Mouse (Mus musculus): ENCODE results near the gene Ednrb.
"Not testable (repeated sequence)": the region's sequence is repeated elsewhere in the genome, so short reads cannot be mapped to it uniquely, and the experiment has no call there.

Ednrb gene

GRCm38 (mm10) chr14:103823501-103823900, 20.7 kb downstream of the Ednrb start:
- in situ Hi-C loops (cut with MseI, MboI), result no loop called here

DNA sequence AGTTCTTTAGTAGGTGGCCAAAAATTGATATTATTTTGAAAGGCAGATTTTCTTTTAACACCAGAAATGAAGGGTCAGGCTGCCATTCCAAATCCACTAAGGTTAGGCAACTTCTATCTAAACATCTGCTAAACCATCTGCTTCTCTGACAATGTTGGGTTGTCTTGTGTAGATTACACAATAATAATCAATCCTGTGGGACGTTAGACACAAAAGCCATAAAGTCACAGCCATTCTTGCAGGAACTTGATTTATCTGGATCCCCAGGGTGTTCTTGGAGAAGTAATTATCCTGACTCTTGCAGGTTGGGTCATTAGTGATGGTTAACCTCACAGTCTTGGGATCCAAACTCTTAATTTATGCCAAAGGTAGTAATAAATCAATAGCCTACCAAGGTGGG, 21.6 kb downstream of the Ednrb start:
- in situ Hi-C loops (cut with MseI, MboI), result no loop called here

DNA sequence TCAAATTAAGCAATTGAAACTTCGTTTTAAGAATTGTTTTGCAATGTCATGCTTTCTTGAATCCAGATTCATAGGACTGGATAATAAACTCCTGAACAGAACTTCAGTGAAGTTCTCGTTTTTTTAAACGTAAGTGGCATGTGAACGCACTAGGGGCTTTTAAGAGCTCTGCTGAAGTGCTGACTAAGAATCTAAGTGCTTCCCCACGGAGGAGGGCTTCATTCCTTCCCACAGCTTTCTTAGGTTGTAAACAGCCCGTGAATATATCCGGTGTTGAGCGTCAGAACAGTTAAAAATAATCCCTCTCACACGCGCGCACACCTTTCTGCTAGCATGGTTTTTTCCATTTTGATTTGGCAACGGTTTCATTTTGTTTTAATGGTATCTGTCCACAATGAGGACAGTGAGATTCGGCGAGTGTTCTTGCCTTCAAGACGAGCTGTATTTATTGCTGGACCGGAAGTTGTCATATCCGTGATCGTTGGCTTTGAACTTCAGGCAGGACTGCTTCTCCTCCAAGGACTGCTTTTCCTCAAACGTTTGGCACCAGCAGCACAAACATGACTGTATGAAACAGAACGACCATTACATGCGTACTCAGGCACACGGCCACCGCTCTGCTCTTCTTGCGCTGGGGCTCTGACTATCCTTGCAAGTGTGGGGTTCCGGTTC, 27.4 kb downstream of the Ednrb start:
- in situ Hi-C loops (cut with MseI, MboI), result no loop called here

- in situ Hi-C loops (cut with MseI, MboI), result no loop called here
Measured at GRCm38 (mm10) chr14:103815542-103815941, 28.7 kb downstream of the Ednrb start.

- in situ Hi-C loops (cut with MseI, MboI), result no loop called here
Measured at GRCm38 (mm10) chr14:103814015-103814691, 30.0 kb downstream of the Ednrb start.

DNA sequence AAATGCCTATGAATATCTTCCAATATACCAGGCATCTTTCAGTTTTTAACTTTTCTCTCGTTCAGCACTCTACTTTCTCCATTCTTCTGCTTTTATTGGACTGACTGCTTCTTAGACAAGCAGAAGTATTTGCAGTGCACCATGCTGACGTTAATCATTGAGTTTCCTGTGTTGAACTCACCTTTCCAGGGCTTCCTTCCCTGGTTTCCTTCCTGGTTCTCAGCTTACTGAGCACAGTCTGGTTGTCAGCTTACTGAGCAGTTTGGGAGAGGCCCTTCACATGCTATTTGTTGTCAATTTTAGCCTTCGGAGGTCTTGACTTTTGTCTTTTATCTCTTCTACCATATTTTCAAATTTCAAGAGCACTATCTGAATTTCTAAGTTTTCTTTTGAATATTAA, 31.0 kb downstream of the Ednrb start:
- in situ Hi-C loops (cut with MseI, MboI), result no loop called here

DNA sequence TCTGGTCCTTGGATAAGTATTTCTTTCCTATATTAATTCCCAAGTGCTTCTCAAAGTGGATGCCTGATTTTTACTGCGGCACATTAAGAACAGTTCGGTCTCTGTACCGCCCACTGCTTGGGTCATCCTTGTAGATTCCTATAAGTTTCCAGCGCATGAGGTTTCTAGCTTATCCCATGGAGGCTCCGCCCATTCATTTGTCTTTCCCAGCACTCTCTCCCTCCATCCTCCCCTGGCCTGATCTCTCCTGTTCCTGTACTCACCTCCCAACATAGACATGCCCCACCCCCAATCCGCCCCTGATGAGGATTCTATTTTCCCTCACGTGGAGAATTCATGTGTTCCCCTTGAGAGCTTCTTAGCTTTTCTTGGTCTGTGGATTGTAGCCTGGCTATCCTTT, 32.9 kb downstream of the Ednrb start:
- in situ Hi-C loops (cut with MseI, MboI), result no loop called here

- in situ Hi-C loops (cut with MseI, MboI), result no loop called here
Measured at GRCm38 (mm10) chr14:103803907-103804659, 40.1 kb downstream of the Ednrb start.

DNA sequence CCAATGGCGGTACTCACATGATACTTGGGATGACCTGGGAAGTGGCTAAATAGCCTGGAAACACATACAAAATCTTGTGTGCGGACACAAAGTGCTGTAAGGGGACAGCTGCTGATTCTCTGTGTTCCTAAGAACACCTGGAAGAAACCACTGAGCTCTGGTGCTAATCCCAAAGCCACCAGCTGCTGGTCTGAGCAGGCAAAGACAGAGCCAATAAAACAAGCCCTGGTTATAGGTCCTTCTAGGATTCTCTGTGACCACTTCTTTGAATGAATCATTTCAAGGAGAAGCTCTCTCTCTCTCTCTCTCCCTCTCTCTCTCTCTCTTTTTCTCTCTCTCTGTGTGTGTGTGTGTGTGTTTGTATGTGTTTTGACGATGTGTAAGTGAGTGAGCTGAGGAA, 47.1 kb downstream of the Ednrb start:
- in situ Hi-C loops (cut with MseI, MboI), result no loop called here

DNA sequence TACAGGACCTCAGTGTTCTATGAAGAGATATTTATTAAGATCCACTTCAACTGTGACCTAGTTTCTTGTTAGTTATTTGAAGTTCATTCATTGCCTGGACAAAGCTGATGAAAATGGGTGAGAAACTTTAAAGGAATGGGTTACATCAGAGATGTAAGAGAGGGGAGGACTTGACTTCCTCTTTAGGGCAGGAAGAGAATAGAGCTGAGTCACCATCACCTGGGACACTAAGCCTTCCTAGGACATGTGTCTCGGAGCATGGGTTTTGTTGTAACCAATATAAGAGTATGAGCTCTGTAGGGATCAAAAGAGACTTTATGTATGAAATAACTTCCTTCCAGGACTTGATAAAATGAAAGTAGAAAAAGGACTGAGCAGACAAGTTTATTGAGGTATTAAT, 48.6 kb downstream of the Ednrb start:
- in situ Hi-C loops (cut with MseI, MboI), result no loop called here

DNA sequence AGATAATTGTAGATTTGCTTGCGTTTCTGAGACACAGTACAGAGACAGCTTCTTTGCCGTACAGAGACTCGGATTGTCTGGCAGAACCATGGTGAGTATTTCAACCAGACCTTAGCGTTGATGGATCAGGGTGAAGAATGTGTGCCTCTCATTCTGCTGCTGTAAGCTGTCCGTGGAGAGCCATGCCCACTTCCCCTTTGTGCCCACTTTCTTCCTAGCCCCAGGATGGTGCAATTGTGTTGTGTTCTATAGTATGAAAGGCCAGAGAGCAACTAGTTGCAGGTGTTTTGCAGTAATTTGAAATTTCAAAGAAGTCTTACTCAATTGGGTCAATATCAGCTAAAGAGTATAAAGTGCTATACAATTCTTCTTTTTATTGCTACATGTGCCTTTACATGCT, 50.8 kb downstream of the Ednrb start:
- in situ Hi-C loops (cut with MseI, MboI), result no loop called here

GRCm38 (mm10) chr14:103792726-103793125, 51.5 kb downstream of the Ednrb start:
- in situ Hi-C loops (cut with MseI, MboI), result no loop called here

GRCm38 (mm10) chr14:103787547-103787946, 56.7 kb downstream of the Ednrb start:
- in situ Hi-C loops (cut with MseI, MboI), result no loop called here

- in situ Hi-C loops (cut with MseI, MboI), result no loop called here
Measured at GRCm38 (mm10) chr14:103785096-103785965, 58.9 kb downstream of the Ednrb start.

DNA sequence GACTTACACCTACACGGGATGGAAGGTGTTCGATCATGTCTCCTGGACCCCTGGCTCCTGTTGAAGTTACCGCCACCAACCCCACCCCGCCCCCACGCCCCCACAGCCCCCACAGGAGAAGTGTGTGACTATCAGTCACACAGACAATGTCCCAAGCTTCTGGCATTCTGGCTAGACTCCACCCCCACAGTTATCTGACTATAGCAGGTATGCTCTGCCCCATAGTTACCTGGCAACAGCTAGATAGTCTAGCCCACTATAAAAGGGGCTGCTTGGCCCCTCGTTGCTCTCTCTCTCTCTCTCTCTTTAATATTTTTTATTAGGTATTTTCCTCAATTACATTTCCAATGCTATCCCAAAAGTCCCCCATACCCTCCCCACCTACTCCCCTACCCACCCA, 63.9 kb downstream of the Ednrb start:
- in situ Hi-C loops (cut with MseI, MboI), result not testable (repeated sequence)

- in situ Hi-C loops (cut with MseI, MboI), result no loop called here
Measured at GRCm38 (mm10) chr14:103779276-103779675, 64.9 kb downstream of the Ednrb start.

- in situ Hi-C loops (cut with MseI, MboI), result no loop called here
Measured at GRCm38 (mm10) chr14:103778533-103779151, 65.6 kb downstream of the Ednrb start.

- in situ Hi-C loops (cut with MseI, MboI), result no loop called here
Measured at GRCm38 (mm10) chr14:103778009-103778431, 66.2 kb downstream of the Ednrb start.

DNA sequence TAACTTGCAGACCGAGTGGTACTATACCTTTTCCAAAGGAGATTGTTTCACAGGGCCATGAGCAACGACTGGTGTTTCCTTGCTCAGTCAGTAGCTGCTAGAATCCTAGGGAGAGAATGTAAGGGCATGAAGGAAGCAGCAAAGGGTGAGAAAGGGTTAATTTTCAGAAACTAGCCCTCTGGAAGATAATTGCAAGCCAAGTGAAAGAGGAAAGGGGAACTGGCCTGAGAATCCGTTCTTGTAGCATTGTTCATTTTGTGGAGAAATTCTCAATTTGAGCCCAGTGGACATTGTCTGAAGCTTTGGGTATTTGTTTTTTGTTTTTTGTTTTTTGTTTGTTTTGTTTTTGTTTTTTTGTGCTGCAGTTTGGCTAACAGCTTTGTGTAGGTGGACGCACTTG, 66.8 kb downstream of the Ednrb start:
- in situ Hi-C loops (cut with MseI, MboI), result no loop called here

DNA sequence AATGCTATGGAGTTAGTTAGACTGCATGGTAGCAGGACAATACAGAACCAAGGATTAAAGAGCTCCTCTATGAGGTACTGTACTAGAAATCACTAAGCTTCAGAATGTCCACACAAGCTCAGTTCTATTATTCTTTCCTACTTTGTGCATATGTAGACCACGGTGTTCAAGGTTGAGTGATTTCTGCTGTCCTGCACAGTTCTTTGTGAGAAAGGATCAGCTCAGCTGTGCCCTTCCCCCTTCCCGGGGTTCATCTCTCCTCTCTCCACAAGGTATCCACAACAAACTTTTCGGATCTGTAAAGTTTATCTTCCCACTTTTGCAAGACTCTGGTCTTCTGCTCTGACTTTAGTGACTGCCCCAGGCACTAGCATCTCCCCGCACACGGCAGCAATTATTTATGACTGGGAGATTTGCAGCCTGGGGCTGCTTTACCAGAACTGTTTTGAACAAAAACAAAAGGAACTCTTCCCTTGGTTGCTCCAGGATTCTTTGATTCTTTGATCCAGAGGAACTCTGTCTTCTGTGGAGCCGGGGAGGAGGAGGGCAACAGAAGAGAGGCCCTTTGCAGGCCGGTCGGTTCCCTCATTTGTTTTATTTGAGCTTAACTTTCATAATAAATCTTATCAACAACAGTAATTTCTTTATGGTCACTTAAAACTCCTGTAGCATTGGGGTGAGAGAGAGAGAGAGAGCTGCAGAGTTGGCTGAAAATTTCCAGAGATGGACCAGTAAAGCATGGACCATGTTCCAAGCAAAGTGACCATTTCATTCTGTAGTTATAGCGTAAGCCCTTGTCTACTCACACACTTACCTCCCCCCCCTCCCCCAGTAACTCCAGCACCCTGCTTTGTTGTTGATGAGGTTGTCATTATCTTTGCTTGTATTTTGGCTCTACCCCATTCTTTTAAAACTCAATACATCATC, 74.6 kb downstream of the Ednrb start:
- in situ Hi-C loops (cut with MseI, MboI), result no loop called here
